ENCODE assay signal across 9 mouse cellular contexts in genomic region chr11:5057541-5057855, GRCm38 (mm10). TPM values are rescaled to one million over a fixed set of nuclear protein-coding genes. Genes with fewer than 3 reads are reported as not detected.
DNase-seq lines count a peak whose midpoint lies in the region; ATAC-seq lines count a peak whose summit lies in the region.
"Had no signal": no experiment of that assay in that cellular context is flagged by ENCODE, and none has a peak within 500 bp of the region (broad histone marks: within the 10 kb centered on the region; RNA-seq: fewer than 3 reads in every experiment).

No protein-coding gene starts in this region.

- no peak overlapping the region for H3K27ac ChIP-seq in kidney, embryonic 16.5 days (ENCODE audit: low read length)
- H3K27ac ChIP-seq in embryonic facial prominence, embryonic 13.5 days = no peak overlapping the region
- H3K27ac ChIP-seq in intestine, embryonic 16.5 days (ENCODE audit: low read length) = no peak overlapping the region
- no peak overlapping the region for H3K27ac ChIP-seq in neural tube, embryonic 11.5 days (ENCODE audit: low read depth, low read length)

- DNase-seq in kidney, adult 11 months = no peak
- DNase-seq in neural tube, embryonic 11.5 days (ENCODE audit: low spot score) = no peak
- no peak for DNase-seq in thymus, postnatal 10 days (ENCODE audit: low spot score in 2 of 2)
- DNase-seq in cerebellum, postnatal 10 days = no peak
- no peak for DNase-seq in adrenal gland, adult 18-20 months (ENCODE audit: low spot score in 2 of 2)
- DNase-seq: cerebellum, adult 18-20 months had no signal

- ATAC-seq in kidney, embryonic 16.5 days (ENCODE audit: low FRiP score, low TSS enrichment) = no peak
- ATAC-seq in embryonic facial prominence, embryonic 13.5 days (ENCODE audit: insufficient number of reproducible peaks, insufficient read depth, low FRiP score, low TSS enrichment, low read depth) = no peak
- no peak for ATAC-seq in intestine, embryonic 16.5 days
- ATAC-seq in neural tube, embryonic 11.5 days (ENCODE audit: insufficient read depth, low FRiP score, low TSS enrichment) = no peak

- no peaks in the 10 kb centered on the region for H3K9me3 ChIP-seq in kidney, embryonic 16.5 days (ENCODE audit: low read length)
- H3K9me3 ChIP-seq in embryonic facial prominence, embryonic 13.5 days = no peaks in the 10 kb centered on the region
- no peaks in the 10 kb centered on the region for H3K9me3 ChIP-seq in intestine, embryonic 16.5 days (ENCODE audit: control insufficient read depth, low read length)
- H3K9me3 ChIP-seq in neural tube, embryonic 11.5 days (ENCODE audit: control insufficient read depth, low read length) = no peaks in the 10 kb centered on the region

- peak overlapping the region; percentile 55 for H3K4me3 ChIP-seq in kidney, embryonic 16.5 days (ENCODE audit: low read length)
- peak overlapping the region; percentile 55 for H3K4me3 ChIP-seq in embryonic facial prominence, embryonic 13.5 days
- H3K4me3 ChIP-seq in intestine, embryonic 16.5 days (ENCODE audit: low read length) = peak overlapping the region; percentile 50
- peak overlapping the region; percentile 36 for H3K4me3 ChIP-seq in neural tube, embryonic 11.5 days (ENCODE audit: low read depth, low read length)

- peak overlapping the region; percentile 93 for H3K4me2 ChIP-seq in kidney, embryonic 16.5 days (replicated peaks; ENCODE audit: low read depth, low read length)
- peak overlapping the region; percentile 94 for H3K4me2 ChIP-seq in embryonic facial prominence, embryonic 13.5 days
- peak overlapping the region; percentile 85 for H3K4me2 ChIP-seq in intestine, embryonic 16.5 days (ENCODE audit: low read depth, low read length)
- peak overlapping the region; percentile 69 for H3K4me2 ChIP-seq in neural tube, embryonic 11.5 days (ENCODE audit: low read depth)

- no peaks in the 10 kb centered on the region for H3K36me3 ChIP-seq in kidney, embryonic 16.5 days (ENCODE audit: insufficient read depth, low read length)
- peaks cover 6% of the 10 kb centered on the region; the same call in 1 of the 2 replicates for H3K36me3 ChIP-seq in embryonic facial prominence, embryonic 13.5 days
- no peaks in the 10 kb centered on the region for H3K36me3 ChIP-seq in intestine, embryonic 16.5 days (ENCODE audit: control insufficient read depth, insufficient read depth, low read length)
- no peaks in the 10 kb centered on the region for H3K36me3 ChIP-seq in neural tube, embryonic 11.5 days (ENCODE audit: control insufficient read depth, insufficient read depth, low read length)

- peaks cover 40% of the 10 kb centered on the region for H3K27me3 ChIP-seq in kidney, embryonic 16.5 days (ENCODE audit: insufficient read depth, low read length)
- peaks cover 77% of the 10 kb centered on the region for H3K27me3 ChIP-seq in embryonic facial prominence, embryonic 13.5 days
- H3K27me3 ChIP-seq in intestine, embryonic 16.5 days (replicated peaks; ENCODE audit: control insufficient read depth, insufficient read depth, low read length) = peaks cover 39% of the 10 kb centered on the region
- peaks cover 73% of the 10 kb centered on the region for H3K27me3 ChIP-seq in neural tube, embryonic 11.5 days (ENCODE audit: control insufficient read depth, insufficient read depth, low read length)

- WGBS in kidney, embryonic 16.5 days = 12% methylated on average over 8 of the region's 8 CpGs
- 16% methylated on average over 8 of the region's 8 CpGs for WGBS in embryonic facial prominence, embryonic 13.5 days
- WGBS in intestine, embryonic 16.5 days = 32% methylated on average over 8 of the region's 8 CpGs
- 19% methylated on average over 8 of the region's 8 CpGs for WGBS in neural tube, embryonic 11.5 days

- 0 out of 2 replicates have a peak overlapping the region, but pooled peaks have one; percentile 63 for H3K9ac ChIP-seq in kidney, embryonic 16.5 days (replicated peaks; ENCODE audit: low read length)
- peak overlapping the region; percentile 75 for H3K9ac ChIP-seq in embryonic facial prominence, embryonic 13.5 days
- H3K9ac ChIP-seq in intestine, embryonic 16.5 days (ENCODE audit: low read depth, low read length) = peak overlapping the region; percentile 61; the same call in 1 of the 2 replicates
- no peak overlapping the region for H3K9ac ChIP-seq in neural tube, embryonic 11.5 days (ENCODE audit: low read length)

- peaks cover 54% of the 10 kb centered on the region for H3K4me1 ChIP-seq in kidney, embryonic 16.5 days (ENCODE audit: insufficient read depth, low read length)
- peaks cover 45% of the 10 kb centered on the region for H3K4me1 ChIP-seq in embryonic facial prominence, embryonic 13.5 days
- peaks cover 29% of the 10 kb centered on the region for H3K4me1 ChIP-seq in intestine, embryonic 16.5 days (ENCODE audit: control insufficient read depth, insufficient read depth, low read length)
- H3K4me1 ChIP-seq in neural tube, embryonic 11.5 days (ENCODE audit: control insufficient read depth, insufficient read depth, low read length) = peaks cover 23% of the 10 kb centered on the region

RNA-seq across cellular contexts. Expression of gene Rasl10a, which starts 0.4 kb away (rescaled TPM):
- polyA plus RNA-seq in kidney, embryonic 16.5 days (2015; fragmentation: Nextera tagmentation; extraction: Ambion mirVana) = 2.9 and 3.0 TPM in 2 replicates
- polyA plus RNA-seq in embryonic facial prominence, embryonic 13.5 days (2015; fragmentation: Nextera tagmentation; extraction: Ambion mirVana) = 0.29 and 0.49 TPM in 2 replicates
- polyA plus RNA-seq in intestine, embryonic 16.5 days (2015; fragmentation: Nextera tagmentation; extraction: Ambion mirVana) = 0.69 and 0.71 TPM in 2 replicates
- 0.66 and 0.74 TPM in 2 replicates for polyA plus RNA-seq in neural tube, embryonic 11.5 days (2014; fragmentation: Nextera tagmentation; extraction: Ambion mirVana)
- total RNA-seq in adrenal gland, adult 18-20 months (2021) = under 1 TPM in 1 of 2 experiments, not detected in 1; 0.46 TPM

RNA-seq across cellular contexts. Expression of gene Gas2l1, which starts 7.6 kb away (rescaled TPM):
- polyA plus RNA-seq in kidney, embryonic 16.5 days (2015; fragmentation: Nextera tagmentation; extraction: Ambion mirVana) = 28.4 and 28.7 TPM in 2 replicates
- polyA plus RNA-seq in embryonic facial prominence, embryonic 13.5 days (2015; fragmentation: Nextera tagmentation; extraction: Ambion mirVana) = 25.8 and 30.0 TPM in 2 replicates
- 17.5 and 21.0 TPM in 2 replicates for polyA plus RNA-seq in intestine, embryonic 16.5 days (2015; fragmentation: Nextera tagmentation; extraction: Ambion mirVana)
- 32.1 and 32.9 TPM in 2 replicates for polyA plus RNA-seq in neural tube, embryonic 11.5 days (2014; fragmentation: Nextera tagmentation; extraction: Ambion mirVana)
- 10 to 100 TPM; 45.2 to 49.9 TPM for total RNA-seq in adrenal gland, adult 18-20 months (2021)

RNA-seq across cellular contexts. Expression of gene Rhbdd3, which starts 41.2 kb away (rescaled TPM):
- 35.1 and 39.0 TPM in 2 replicates for polyA plus RNA-seq in kidney, embryonic 16.5 days (2015; fragmentation: Nextera tagmentation; extraction: Ambion mirVana)
- 22.3 and 27.9 TPM in 2 replicates for polyA plus RNA-seq in embryonic facial prominence, embryonic 13.5 days (2015; fragmentation: Nextera tagmentation; extraction: Ambion mirVana)
- 27.8 and 32.5 TPM in 2 replicates for polyA plus RNA-seq in intestine, embryonic 16.5 days (2015; fragmentation: Nextera tagmentation; extraction: Ambion mirVana)
- 21.4 and 23.8 TPM in 2 replicates for polyA plus RNA-seq in neural tube, embryonic 11.5 days (2014; fragmentation: Nextera tagmentation; extraction: Ambion mirVana)
- total RNA-seq in adrenal gland, adult 18-20 months (2021) = 10 to 100 TPM; 16.3 to 19.5 TPM

RNA-seq across cellular contexts. Expression of gene Ewsr1, which starts 41.6 kb away (rescaled TPM):
- 859 and 884 TPM in 2 replicates for polyA plus RNA-seq in kidney, embryonic 16.5 days (2015; fragmentation: Nextera tagmentation; extraction: Ambion mirVana)
- 859 and 909 TPM in 2 replicates for polyA plus RNA-seq in embryonic facial prominence, embryonic 13.5 days (2015; fragmentation: Nextera tagmentation; extraction: Ambion mirVana)
- polyA plus RNA-seq in intestine, embryonic 16.5 days (2015; fragmentation: Nextera tagmentation; extraction: Ambion mirVana) = 499 and 529 TPM in 2 replicates
- 449 and 456 TPM in 2 replicates for polyA plus RNA-seq in neural tube, embryonic 11.5 days (2014; fragmentation: Nextera tagmentation; extraction: Ambion mirVana)
- total RNA-seq in adrenal gland, adult 18-20 months (2021) = 100 to 1,000 TPM; 211 to 300 TPM
